Mouse (Mus musculus) myocyte (in vitro differentiated cells): ENCODE measurements around the gene Rarres2. TPM values are rescaled to one million over a fixed set of nuclear protein-coding genes. Genes with fewer than 3 reads are reported as not detected.
A peak's percentile ranks its signal among the peaks of the same experiment; 100 is the strongest.

ENCODE experiments used
- H3K27me3 ChIP-seq: one replicate; pipeline ENCODE4 v1.6.1; 2011; ENCODE audit not compliant: control insufficient read depth, insufficient read depth, insufficient read length
- H3K36me3 ChIP-seq: one replicate; pipeline ENCODE4 v1.6.1; 2011; ENCODE audit not compliant: control insufficient read depth, insufficient read depth
- H3K4me2 ChIP-seq: one replicate; pipeline ENCODE4 v1.6.1; 2011; ENCODE audit warnings: low read depth, control low read depth
- H3K4me3 ChIP-seq: one replicate; pipeline ENCODE4 v1.5.1; 2011; ENCODE audit warnings: mild to moderate bottlenecking, control low read depth, moderate library complexity
- H3K79me2 ChIP-seq: one replicate; pipeline ENCODE4 v1.6.1; 2011; ENCODE audit not compliant: control insufficient read depth, insufficient read depth
- H3ac ChIP-seq: one replicate; pipeline ENCODE4 v1.6.1; 2011; ENCODE audit not compliant: control insufficient read depth, insufficient read length
- CEBPB ChIP-seq: IDR thresholded peaks from 2 replicates; pipeline ENCODE4 v1.6.1; 2011; ENCODE audit warnings: mild to moderate bottlenecking, moderate library complexity; ENCODE audit not compliant: poor library complexity, insufficient read depth, severe bottlenecking
- E2F4 ChIP-seq: IDR thresholded peaks from one replicate; pipeline ENCODE4 v1.6.1; 2011; ENCODE audit warnings: mild to moderate bottlenecking, control low read depth, moderate library complexity; ENCODE audit not compliant: insufficient read depth
- MAX ChIP-seq: IDR thresholded peaks from one replicate; pipeline ENCODE4 v1.6.1; 2011; ENCODE audit warnings: low read depth, mild to moderate bottlenecking, control low read depth
- MYOD1 ChIP-seq, 3 experiments: IDR thresholded peaks; one replicate each; pipeline ENCODE4 v1.6.1; 2011; ENCODE audit warnings: control low read depth in 2 of 3, low read depth in 2 of 3, mild to moderate bottlenecking in 2 of 3, moderate library complexity in 1 of 3; ENCODE audit not compliant: insufficient read length in 2 of 3, control insufficient read depth in 1 of 3
- MYOG ChIP-seq, 3 experiments: IDR thresholded peaks; one replicate each; pipeline ENCODE4 v1.6.1; 2011; ENCODE audit warnings: control low read depth in 2 of 3, low read depth in 2 of 3, mild to moderate bottlenecking in 2 of 3; ENCODE audit not compliant: insufficient read length in 2 of 3, control insufficient read depth in 1 of 3, insufficient read depth in 1 of 3
- POLR2A ChIP-seq: IDR thresholded peaks from one replicate; pipeline ENCODE4 v1.6.1; 2011; ENCODE audit warnings: low read depth, mild to moderate bottlenecking, control low read depth, moderate library complexity; ENCODE audit not compliant: insufficient read length
- POLR2AphosphoS2 ChIP-seq: IDR thresholded peaks from one replicate; pipeline ENCODE4 v1.6.1; 2011; ENCODE audit warnings: low read depth, control low read depth; ENCODE audit not compliant: insufficient read length
- REST ChIP-seq: IDR thresholded peaks from one replicate; pipeline ENCODE4 v1.6.1; 2011; ENCODE audit warnings: mild to moderate bottlenecking, control low read depth, moderate library complexity; ENCODE audit not compliant: insufficient read depth, insufficient read length
- SRF ChIP-seq: IDR thresholded peaks from one replicate; pipeline ENCODE4 v1.6.1; 2011; ENCODE audit warnings: low read depth; ENCODE audit not compliant: control insufficient read depth, insufficient read length
- TCF12 ChIP-seq: IDR thresholded peaks from one replicate; pipeline ENCODE4 v1.6.1; 2011; ENCODE audit warnings: mild to moderate bottlenecking, control low read depth; ENCODE audit not compliant: poor library complexity, insufficient read depth, severe bottlenecking
- TCF3 ChIP-seq: IDR thresholded peaks from one replicate; pipeline ENCODE4 v1.6.1; 2011; ENCODE audit warnings: low read depth, control low read depth; ENCODE audit not compliant: insufficient read length
- USF1 ChIP-seq: IDR thresholded peaks from one replicate; pipeline ENCODE4 v1.6.1; 2011; ENCODE audit warnings: low read depth, mild to moderate bottlenecking, control low read depth, moderate library complexity
- polyA plus RNA-seq: library from polyadenylated mRNA; unstranded; fragments of >200 nt; fragmentation: generic; extraction: Trizol; gene quantifications from one replicate; pipeline ENCODE4 v1.2.1, GENCODE M21; 2012; ENCODE audit warnings: missing spikeins

Rarres2 gene
- polyA plus RNA-seq, 1 experiment = 0.17 TPM

DNA sequence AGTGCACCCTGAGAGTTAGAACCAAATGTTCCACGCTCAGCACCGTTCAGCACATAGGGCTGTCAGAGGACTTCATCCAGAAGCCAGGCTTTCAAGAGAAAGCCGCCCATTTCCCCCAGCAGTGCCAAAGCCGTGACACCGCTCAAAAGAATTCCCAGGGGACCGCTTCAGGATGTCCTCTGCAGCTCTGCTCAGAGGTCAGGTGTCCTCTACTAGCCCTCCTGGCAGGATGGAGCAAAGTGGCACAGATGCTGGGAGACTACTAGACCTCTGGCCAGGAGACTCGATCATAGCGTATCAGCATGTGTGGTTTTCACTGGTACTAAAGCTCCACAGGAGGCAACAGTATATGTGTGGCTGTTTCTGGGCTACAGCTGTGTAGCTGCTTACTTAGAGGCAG lies 37.7 kb downstream of the Rarres2 start:
- H3K27me3 ChIP-seq = no peaks in the 10 kb centered on the region
- no peak overlapping the region for H3K4me2 ChIP-seq
- no peak overlapping the region for H3K4me3 ChIP-seq
- no peaks in the 10 kb centered on the region for H3K79me2 ChIP-seq
- TF ChIP-seq MYOD1 (IDR thresholded peaks at IDR 0.05; ENCODE audit: control insufficient read depth in 1 of 3, insufficient read length in 2 of 3, low read depth in 2 of 3) = no peak
- TF ChIP-seq REST = no peak
- no peak for TF ChIP-seq POLR2AphosphoS2
- no peak for TF ChIP-seq SRF
- TF ChIP-seq USF1 = no peak
- TF ChIP-seq TCF3 = no peak
- TF ChIP-seq MAX = no peak
- TF ChIP-seq E2F4 = no peak
- no peak for TF ChIP-seq MYOG (IDR thresholded peaks at IDR 0.05; ENCODE audit: control insufficient read depth in 1 of 3, insufficient read depth in 1 of 3, insufficient read length in 2 of 3, low read depth in 2 of 3)
- TF ChIP-seq POLR2A = no peak
- no peak for TF ChIP-seq TCF12
- TF ChIP-seq CEBPB = no peak
- H3ac ChIP-seq = no peak overlapping the region
- no peaks in the 10 kb centered on the region for H3K36me3 ChIP-seq

DNA sequence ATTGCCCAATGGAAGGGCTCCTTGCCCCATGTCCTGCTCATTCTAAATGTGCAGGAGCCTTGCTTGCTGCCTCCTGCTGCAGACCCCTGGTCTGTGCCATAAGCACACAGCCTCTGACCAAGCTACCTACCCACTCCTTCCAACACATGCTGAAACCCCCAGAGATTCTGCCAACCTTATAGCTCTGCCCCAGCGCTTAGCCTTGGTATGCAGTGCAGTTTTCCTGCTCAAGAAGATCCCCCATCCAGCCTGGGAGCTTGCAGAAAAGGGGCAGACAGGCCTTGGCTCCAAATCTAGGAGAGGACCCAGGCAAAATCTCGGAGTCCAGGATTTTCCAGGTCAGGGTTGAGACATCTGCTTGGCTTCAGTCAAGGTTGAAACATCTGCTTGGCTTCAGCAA lies 39.1 kb downstream of the Rarres2 start:
- H3K79me2 ChIP-seq = no peaks in the 10 kb centered on the region
- TF ChIP-seq MYOD1 (IDR thresholded peaks at IDR 0.05; ENCODE audit: control insufficient read depth in 1 of 3, insufficient read length in 2 of 3, low read depth in 2 of 3) (no peak), REST (no peak), USF1 (no peak), POLR2AphosphoS2 (no peak), SRF (no peak), CEBPB (no peak), E2F4 (no peak), MAX (no peak), TCF12 (no peak), MYOG (IDR thresholded peaks at IDR 0.05; ENCODE audit: control insufficient read depth in 1 of 3, insufficient read depth in 1 of 3, insufficient read length in 2 of 3, low read depth in 2 of 3) (no peak), POLR2A (no peak), TCF3 (no peak)
- no peaks in the 10 kb centered on the region for H3K27me3 ChIP-seq
- no peaks in the 10 kb centered on the region for H3K36me3 ChIP-seq
- H3K4me3 ChIP-seq = no peak overlapping the region
- no peak overlapping the region for H3K4me2 ChIP-seq
- H3ac ChIP-seq = no peak overlapping the region

DNA sequence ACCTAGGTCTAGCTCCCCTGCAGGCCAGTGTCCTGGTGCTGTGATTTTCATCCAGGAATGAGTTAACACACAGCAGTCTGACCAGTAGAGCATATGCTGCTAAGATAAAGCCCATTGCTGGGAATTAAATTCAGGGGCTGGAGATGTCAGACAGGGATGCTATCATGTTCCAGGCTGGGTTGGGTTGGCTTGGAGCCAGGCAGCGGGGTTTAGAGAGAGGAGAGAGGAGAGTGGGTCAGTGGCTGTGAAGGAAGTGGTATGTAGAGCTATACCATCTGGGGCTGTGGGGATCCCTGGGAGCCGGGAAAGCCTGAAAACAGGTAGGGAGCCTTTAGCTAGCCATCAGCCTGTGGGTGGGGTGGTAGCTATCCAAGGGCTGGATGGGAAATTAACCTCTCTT lies 41.7 kb downstream of the Rarres2 start:
- TF ChIP-seq POLR2A (no peak), USF1 (no peak), TCF12 (no peak), MYOD1 (IDR thresholded peaks at IDR 0.05; ENCODE audit: control insufficient read depth in 1 of 3, insufficient read length in 2 of 3, low read depth in 2 of 3) (no peak), MYOG (IDR thresholded peaks at IDR 0.05; ENCODE audit: control insufficient read depth in 1 of 3, insufficient read depth in 1 of 3, insufficient read length in 2 of 3, low read depth in 2 of 3) (no peak), MAX (no peak), CEBPB (no peak), REST (no peak), POLR2AphosphoS2 (no peak), SRF (no peak), TCF3 (no peak), E2F4 (no peak)
- Histone ChIP-seq H3K4me2 (peak overlapping the region; percentile 7), H3K36me3 (no peaks in the 10 kb centered on the region), H3K4me3 (no peak overlapping the region), H3ac (no peak overlapping the region), H3K27me3 (no peaks in the 10 kb centered on the region), H3K79me2 (no peaks in the 10 kb centered on the region)

DNA sequence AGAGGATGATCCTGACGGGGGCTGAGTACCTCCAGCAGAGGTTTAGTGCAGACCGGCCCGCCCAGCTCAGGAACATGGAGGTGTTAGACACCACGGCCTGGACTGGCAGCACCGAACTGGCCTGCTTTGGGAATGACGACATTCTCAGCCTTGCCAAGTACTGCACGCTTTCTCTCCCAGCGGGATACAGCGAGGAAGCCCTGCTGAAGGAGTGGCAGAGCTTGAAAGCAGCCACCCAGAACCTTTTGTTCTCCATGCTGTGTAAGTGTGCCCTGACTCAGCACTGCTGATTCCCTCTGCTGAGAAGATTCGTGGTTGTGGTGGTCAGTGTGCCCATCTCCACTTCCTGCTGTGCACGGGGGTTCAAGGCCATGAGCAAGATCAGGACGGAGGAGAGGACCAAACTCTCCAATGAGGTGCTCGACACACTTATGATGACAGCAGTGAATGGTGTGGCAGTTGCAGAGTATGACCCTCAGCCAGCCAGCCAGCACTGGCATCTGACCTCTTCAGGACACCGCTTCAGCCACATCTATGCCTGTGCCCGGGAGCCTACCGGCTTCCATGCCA lies 42.6 kb downstream of the Rarres2 start:
- no peak for TF ChIP-seq MYOD1 (IDR thresholded peaks at IDR 0.05; ENCODE audit: control insufficient read depth in 1 of 3, insufficient read length in 2 of 3, low read depth in 2 of 3)
- TF ChIP-seq USF1 = no peak
- TF ChIP-seq REST = no peak
- TF ChIP-seq TCF12 = no peak
- TF ChIP-seq SRF = no peak
- no peak for TF ChIP-seq POLR2A
- no peak for TF ChIP-seq E2F4
- TF ChIP-seq TCF3 = no peak
- no peak for TF ChIP-seq MYOG (IDR thresholded peaks at IDR 0.05; ENCODE audit: control insufficient read depth in 1 of 3, insufficient read depth in 1 of 3, insufficient read length in 2 of 3, low read depth in 2 of 3)
- no peak for TF ChIP-seq POLR2AphosphoS2
- TF ChIP-seq MAX = no peak
- TF ChIP-seq CEBPB = no peak
- Histone ChIP-seq H3K79me2 (no peaks in the 10 kb centered on the region), H3K4me3 (no peak overlapping the region), H3K36me3 (no peaks in the 10 kb centered on the region), H3ac (no peak overlapping the region), H3K4me2 (peak overlapping the region; percentile 7), H3K27me3 (no peaks in the 10 kb centered on the region)
